28 mouse cellular contexts compared by ENCODE assay signal in the genomic region with DNA sequence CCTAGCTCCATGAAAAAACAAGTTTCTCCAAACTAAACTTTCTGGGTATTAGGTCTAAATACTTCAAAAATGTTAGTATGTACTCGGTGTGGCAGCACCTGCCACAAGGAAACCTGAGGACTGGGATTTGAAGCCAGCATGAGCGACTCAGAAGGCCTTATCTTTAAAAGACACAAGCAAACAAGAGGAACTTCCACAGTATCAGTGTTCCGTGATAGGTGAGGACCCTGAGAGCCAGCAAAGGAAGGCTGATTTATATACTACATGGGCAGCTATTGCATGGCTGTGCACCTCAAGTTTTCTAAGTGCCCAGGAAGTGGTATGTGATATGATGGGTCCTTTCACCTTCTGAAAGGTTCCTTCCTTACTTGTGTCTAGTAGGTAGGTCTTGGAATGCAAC. TPM values are rescaled to one million over a fixed set of nuclear protein-coding genes. Genes with fewer than 3 reads are reported as not detected.
"Had no signal": no experiment of that assay in that cellular context is flagged by ENCODE, and none has a peak within 500 bp of the region (broad histone marks: within the 10 kb centered on the region; RNA-seq: fewer than 3 reads in every experiment).

No protein-coding gene starts in this region.

- ATAC-seq: hindbrain, embryonic 16.5 days; inflammation-experienced regulatory T-cells, adult 6 months; intestine, embryonic 15.5 days; intestine, postnatal 0 days had no signal

- H3K4me2 ChIP-seq: heart, embryonic 11.5 days; heart, embryonic 13.5 days; heart, embryonic 15.5 days; hindbrain, embryonic 12.5 days; hindbrain, embryonic 14.5 days; intestine, embryonic 15.5 days; limb, embryonic 13.5 days; limb, embryonic 15.5 days; liver, embryonic 13.5 days had no signal

- H3K27me3 ChIP-seq: heart, embryonic 13.5 days; heart, embryonic 15.5 days; hindbrain, embryonic 12.5 days; intestine, embryonic 15.5 days; limb, embryonic 13.5 days; limb, embryonic 15.5 days; liver, embryonic 13.5 days had no signal

- H3K27ac ChIP-seq: heart, adult 2 months; heart, embryonic 13.5 days; heart, embryonic 15.5 days; hindbrain, embryonic 10.5 days; hindbrain, embryonic 12.5 days; hindbrain, embryonic 14.5 days; intestine, embryonic 15.5 days; layer of hippocampus, adult 2 months; left cerebral cortex, adult 2 months; limb, embryonic 13.5 days; limb, embryonic 15.5 days; liver, embryonic 13.5 days had no signal

- H3K9me3 ChIP-seq: heart, embryonic 13.5 days; heart, embryonic 15.5 days; hindbrain, embryonic 10.5 days; hindbrain, embryonic 12.5 days; intestine, embryonic 15.5 days; limb, embryonic 13.5 days; limb, embryonic 15.5 days; liver, embryonic 13.5 days had no signal

- H3K4me3 ChIP-seq: heart, adult 2 months; heart, embryonic 13.5 days; heart, embryonic 15.5 days; hindbrain, embryonic 10.5 days; hindbrain, embryonic 12.5 days; intestine, embryonic 15.5 days; layer of hippocampus, adult 2 months; left cerebral cortex, adult 2 months; limb, embryonic 13.5 days; limb, embryonic 15.5 days; liver, embryonic 13.5 days had no signal

- H3K9ac ChIP-seq: heart, embryonic 13.5 days; heart, embryonic 15.5 days; hindbrain, embryonic 12.5 days; hindbrain, embryonic 14.5 days; intestine, embryonic 15.5 days; limb, embryonic 13.5 days; limb, embryonic 15.5 days; liver, embryonic 13.5 days had no signal

- DNase-seq: gastrocnemius, postnatal 14 days; gastrocnemius, postnatal 36 days; heart, adult 2 months; heart, postnatal 14 days; heart, postnatal 36 days; kidney, adult 18-20 months; kidney, adult 8-10 months; kidney, postnatal 10 days; kidney, postnatal 25 days; kidney, postnatal 4 days; liver, embryonic 13.5 days had no signal

RNA-seq across cellular contexts. Expression of a gene that starts 25.0 kb away (rescaled TPM):
- total RNA-seq: gastrocnemius, adult 18-20 months; gastrocnemius, adult 8-10 months; gastrocnemius, postnatal 14 days; heart, adult 2 months; heart, postnatal 36 days; liver, adult 2 months had no signal
- polyA plus RNA-seq: heart, embryonic 11.5 days; liver, adult 2 months had no signal
